Mouse (Mus musculus) MEL (cell line): ENCODE data around the gene Tshr.

Experiments
- CTCF ChIP-seq, 3 experiments: IDR thresholded peaks in 2 of 3; conservative IDR thresholded peaks in 1 of 3; 2 replicates each; pipeline ENCODE4 v1.5.1; 2011 to 2012; ENCODE audit warnings: low read length in 3 of 3, low read depth in 2 of 3, mild to moderate bottlenecking in 2 of 3, improper control_type of control experiment in 1 of 3, inconsistent platforms in 1 of 3, mixed read lengths in 1 of 3, moderate library complexity in 1 of 3; ENCODE audit not compliant: control insufficient read depth in 1 of 3, insufficient read depth in 1 of 3, poor library complexity in 1 of 3, severe bottlenecking in 1 of 3
- EP300 ChIP-seq, 2 experiments: IDR thresholded peaks; 2 replicates each; pipeline ENCODE4 v1.6.1; 2011; ENCODE audit warnings: improper control_type of control experiment in 2 of 2, low read length in 2 of 2, low read depth in 1 of 2, mild to moderate bottlenecking in 1 of 2
- HCFC1 ChIP-seq: IDR thresholded peaks from 2 replicates; pipeline ENCODE4 v1.6.1; 2012; ENCODE audit warnings: low read depth, mild to moderate bottlenecking, inconsistent platforms, low read length, improper control_type of control experiment, moderate library complexity
- MEF2A ChIP-seq: IDR thresholded peaks from 2 replicates; pipeline ENCODE4 v1.6.1; 2014; ENCODE audit warnings: low read depth, mild to moderate bottlenecking, inconsistent platforms, low read length, improper control_type of control experiment; ENCODE audit not compliant: poor library complexity, insufficient replicate concordance, severe bottlenecking; ENCODE audit errors: extremely low read depth
- POLR2A ChIP-seq, 2 experiments: IDR thresholded peaks; 2 replicates each; pipeline ENCODE4 v1.6.1; 2011 to 2012; ENCODE audit warnings: low read length in 2 of 2, mild to moderate bottlenecking in 2 of 2, control low read depth in 1 of 2, improper control_type of control experiment in 1 of 2, low read depth in 1 of 2, moderate library complexity in 1 of 2; ENCODE audit not compliant: control insufficient read depth in 1 of 2, insufficient read depth in 1 of 2, poor library complexity in 1 of 2
- POLR2AphosphoS2 ChIP-seq: IDR thresholded peaks from 2 replicates; pipeline ENCODE4 v1.6.1; 2011; ENCODE audit warnings: low read length, improper control_type of control experiment
- POLR2AphosphoS5 ChIP-seq: IDR thresholded peaks from 2 replicates; pipeline ENCODE4 v1.6.1; 2012; ENCODE audit warnings: low read depth, borderline replicate concordance, mild to moderate bottlenecking, inconsistent platforms, low read length, moderate library complexity, mixed read lengths
- RCOR1 ChIP-seq: IDR thresholded peaks from 2 replicates; pipeline ENCODE4 v1.6.1; 2012; ENCODE audit warnings: low read depth, mild to moderate bottlenecking, inconsistent platforms, low read length, improper control_type of control experiment
- SMC3 ChIP-seq: IDR thresholded peaks from 2 replicates; pipeline ENCODE4 v1.6.1; 2011; ENCODE audit warnings: low read depth, low read length, improper control_type of control experiment
- TCF12 ChIP-seq: IDR thresholded peaks from 2 replicates; pipeline ENCODE4 v1.6.1; 2014; ENCODE audit warnings: low read depth, mild to moderate bottlenecking, inconsistent platforms, low read length, improper control_type of control experiment, moderate library complexity
- UBTF ChIP-seq: IDR thresholded peaks from 2 replicates; pipeline ENCODE4 v1.6.1; 2012; ENCODE audit warnings: low read depth, mild to moderate bottlenecking, inconsistent platforms, low read length, improper control_type of control experiment, moderate library complexity, borderline replicate concordance; ENCODE audit not compliant: insufficient read depth
- USF1 ChIP-seq: IDR thresholded peaks from 2 replicates; pipeline ENCODE4 v1.6.1; 2014; ENCODE audit warnings: low read depth, mild to moderate bottlenecking, inconsistent platforms, low read length, improper control_type of control experiment, moderate library complexity
- USF2 ChIP-seq, 2 experiments: IDR thresholded peaks; 2 replicates each; pipeline ENCODE4 v1.6.1; 2011 to 2012; ENCODE audit warnings: improper control_type of control experiment in 2 of 2, low read length in 2 of 2, borderline replicate concordance in 1 of 2, inconsistent platforms in 1 of 2, low read depth in 1 of 2, mild to moderate bottlenecking in 1 of 2; ENCODE audit not compliant: insufficient read depth in 1 of 2

DNA sequence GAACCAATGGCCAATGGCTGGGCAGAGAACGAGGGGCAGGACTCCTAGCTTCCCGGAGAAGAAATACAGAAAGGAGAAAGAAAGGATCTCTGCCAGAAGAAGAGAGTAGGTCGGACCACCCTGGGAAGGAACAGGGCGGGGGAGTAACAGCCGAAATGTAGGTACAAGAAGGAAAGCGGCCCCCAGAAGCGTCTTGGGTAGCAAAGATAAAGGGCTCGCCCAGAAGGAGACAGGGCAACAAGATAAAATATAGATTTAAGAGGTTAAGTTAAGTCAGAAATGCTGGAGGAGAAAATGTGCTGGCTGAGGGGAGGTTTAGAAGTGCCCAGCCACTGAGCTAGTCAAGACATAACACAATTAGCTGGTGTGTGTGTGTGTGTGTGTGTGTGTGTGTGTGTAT is 30.6 kb upstream of the Tshr start:
- TF ChIP-seq CTCF (IDR thresholded peaks at IDR 0.05 in 2 of 3, conservative IDR thresholded peaks at IDR 0.05 in 1 of 3; ENCODE audit: control insufficient read depth in 1 of 3, insufficient read depth in 1 of 3, low read depth in 2 of 3, low read length in 3 of 3, poor library complexity in 1 of 3, severe bottlenecking in 1 of 3) (no peak), POLR2AphosphoS5 (no peak), EP300 (IDR thresholded peaks at IDR 0.05; ENCODE audit: low read depth in 1 of 2, low read length in 2 of 2) (no peak), HCFC1 (no peak), POLR2A (IDR thresholded peaks at IDR 0.05; ENCODE audit: control insufficient read depth in 1 of 2, insufficient read depth in 1 of 2, low read depth in 1 of 2, low read length in 2 of 2, poor library complexity in 1 of 2) (no peak), TCF12 (no peak), RCOR1 (no peak), SMC3 (no peak), USF1 (no peak), UBTF (no peak), USF2 (IDR thresholded peaks at IDR 0.05; ENCODE audit: borderline replicate concordance in 1 of 2, insufficient read depth in 1 of 2, low read depth in 1 of 2, low read length in 2 of 2) (no peak), MEF2A (no peak), POLR2AphosphoS2 (no peak)
